Mouse (Mus musculus): ENCODE data around the gene Tcp10b.
"Not testable (repeated sequence)": the region's sequence is repeated elsewhere in the genome, so short reads cannot be mapped to it uniquely, and the experiment has no call there.

DNA sequence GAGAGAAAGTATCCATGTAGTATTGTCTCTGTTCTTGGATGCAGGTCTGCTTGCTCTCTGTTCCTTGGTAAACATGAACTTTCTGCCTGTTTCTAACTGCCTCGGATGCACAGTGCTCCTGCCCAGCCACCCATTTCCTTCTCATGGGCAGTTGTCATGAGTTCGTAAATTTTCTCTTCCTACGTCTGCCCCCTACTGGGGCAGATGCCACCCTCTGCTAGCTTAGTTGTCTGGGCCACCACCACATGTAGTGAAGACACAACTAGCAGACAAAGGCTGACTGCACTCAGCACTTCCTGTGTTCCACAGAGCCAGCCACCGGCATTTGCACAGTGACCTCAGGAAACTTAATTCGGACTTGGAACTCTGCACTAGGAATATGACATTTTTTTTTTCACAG, 8.3 kb downstream of the Tcp10b start:
- not testable (repeated sequence) for TF ChIP-seq CTCF (IDR thresholded peaks at IDR 0.05; ENCODE audit: low read depth, low read length); POLR2A (IDR thresholded peaks at IDR 0.05; ENCODE audit: extremely low read depth, insufficient read depth, low read length)
